In the genomic region with DNA sequence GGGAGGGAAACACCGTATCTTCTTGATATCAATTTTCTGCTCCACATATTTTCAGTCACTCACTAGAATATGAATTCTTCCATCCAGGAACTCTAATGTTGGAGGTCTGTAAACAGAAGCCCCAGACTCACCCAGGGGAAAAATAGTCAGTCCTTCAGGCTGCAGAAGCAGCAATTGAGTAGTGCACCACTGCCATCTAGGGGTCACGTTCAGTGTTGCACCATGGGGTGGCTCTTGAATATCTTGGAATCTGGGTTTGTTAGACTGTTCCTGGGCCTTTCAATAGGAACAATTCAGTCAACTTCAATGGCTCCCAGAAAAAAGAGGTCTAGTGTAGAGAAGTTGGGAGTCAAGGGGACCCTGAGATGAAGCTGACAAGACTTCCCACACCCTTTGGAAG, we compare ENCODE assay signal across 7 mouse cellular contexts.
A peak's percentile ranks its signal among the peaks of the same experiment; 100 is the strongest.
DNase-seq lines count a peak whose midpoint lies in the region; ATAC-seq and TF ChIP-seq lines count a peak whose summit lies in the region.
"Not testable (repeated sequence)": the region's sequence is repeated elsewhere in the genome, so short reads cannot be mapped to it uniquely, and the experiment has no call there.

No protein-coding gene starts in this region.

- peak; percentile 46 for DNase-seq in cerebellum, adult 11 months
- DNase-seq in fibroblast of lung, adult 2 months (ENCODE audit: low read depth) = peak; percentile 17
- peak; percentile 14 for DNase-seq in heart, postnatal 0 days (ENCODE audit: low spot score)
- DNase-seq in kidney, postnatal 4 days = peak; percentile 78
- peak; percentile 88 for DNase-seq in limb, embryonic 11.5 days (ENCODE audit: low spot score)
- DNase-seq in natural killer cell, adult 2 months (ENCODE audit: low spot score in 2 of 2) = peak; percentile 13 to 45
- DNase-seq in splenic B cell, adult 2 months (ENCODE audit: low read depth, low spot score) = peak; percentile 67

- 17% methylated on average over 2 of the region's 2 CpGs for WGBS in heart, postnatal 0 days
- WGBS in limb, embryonic 11.5 days = 15% methylated on average over 2 of the region's 2 CpGs

- not testable (repeated sequence) for H3K27me3 ChIP-seq in heart, postnatal 0 days (ENCODE audit: control insufficient read depth, insufficient read depth, low read length); limb, embryonic 11.5 days (ENCODE audit: control insufficient read depth, insufficient read depth, low read length); splenic B cell, adult 2 months (ENCODE audit: control insufficient read depth, insufficient read depth, low read length, poor library complexity, severe bottlenecking)

- not testable (repeated sequence) for H3K9me3 ChIP-seq in heart, postnatal 0 days (replicated peaks; ENCODE audit: control insufficient read depth, low read length); limb, embryonic 11.5 days (ENCODE audit: control insufficient read depth, low read length)

- H3K9ac ChIP-seq in heart, postnatal 0 days (replicated peaks; ENCODE audit: low read depth, low read length); limb, embryonic 11.5 days (ENCODE audit: low read length): not testable (repeated sequence)

- not testable (repeated sequence) for H3K27ac ChIP-seq in heart, postnatal 0 days (ENCODE audit: low read depth); limb, embryonic 11.5 days (replicated peaks; ENCODE audit: low read depth, low read length)

- peak; percentile 91 for TF ChIP-seq CTCF in heart, postnatal 0 days (IDR thresholded peaks at IDR 0.05; ENCODE audit: low read depth)

- not testable (repeated sequence) for TF ChIP-seq EP300 in heart, postnatal 0 days (IDR thresholded peaks at IDR 0.05; ENCODE audit: low read depth)

- not testable (repeated sequence) for ATAC-seq in heart, postnatal 0 days (ENCODE audit: insufficient read depth, low read depth); limb, embryonic 11.5 days (ENCODE audit: insufficient number of reproducible peaks, low FRiP score, low TSS enrichment, low read depth)

- H3K4me1 ChIP-seq in heart, postnatal 0 days (ENCODE audit: control insufficient read depth, insufficient read depth); limb, embryonic 11.5 days (ENCODE audit: control insufficient read depth, insufficient read depth, low read length): not testable (repeated sequence)

- H3K4me2 ChIP-seq in heart, postnatal 0 days (ENCODE audit: low read depth, low read length); limb, embryonic 11.5 days (ENCODE audit: low read depth, severe bottlenecking): not testable (repeated sequence)

- not testable (repeated sequence) for H3K4me3 ChIP-seq in heart, postnatal 0 days (ENCODE audit: low read depth, low read length); limb, embryonic 11.5 days (ENCODE audit: low read depth, low read length)

- H3K36me3 ChIP-seq in heart, postnatal 0 days (replicated peaks; ENCODE audit: control insufficient read depth, insufficient read depth, low read length); limb, embryonic 11.5 days (ENCODE audit: control insufficient read depth, insufficient read depth, low read length); splenic B cell, adult 2 months (ENCODE audit: control insufficient read depth, insufficient read depth, low read length, poor library complexity, severe bottlenecking): not testable (repeated sequence)

Comparison
In these comparisons a context has a peak if more than half of its experiments do, and no peak if none do; other contexts are left out.
1. DNase-seq: peak in every context shown above with its lines; median percentile 88 in limb, embryonic 11.5 days; 78 in kidney, postnatal 4 days; 67 in splenic B cell, adult 2 months; 46 in cerebellum, adult 11 months; 29 in natural killer cell, adult 2 months; 17 in fibroblast of lung, adult 2 months; 14 in heart, postnatal 0 days.